Mouse (Mus musculus): ENCODE data around the gene Synm. TPM values are rescaled to one million over a fixed set of nuclear protein-coding genes. Genes with fewer than 3 reads are reported as not detected.

The Synm gene
- 6.0 and 7.1 TPM in 2 replicates for polyA plus RNA-seq (2015; fragmentation: Nextera tagmentation; extraction: Ambion mirVana)

GRCm38 (mm10) chr7:67759629-67759995, at the start of gene Synm:
TSS of gene Synm (minus strand) at chr7:67759742.
- ATAC-seq: peak; percentile 89
- Histone ChIP-seq H3K4me1 (ENCODE audit: control insufficient read depth, insufficient read depth, low read depth, low read length) (peaks cover 6% of the 10 kb centered on the region), H3K4me2 (ENCODE audit: low read length) (peak within 1 kb of the TSS; percentile 97), H3K27ac (ENCODE audit: low read depth, low read length) (peak within 1 kb of the TSS; percentile 80), H3K4me3 (ENCODE audit: low read length) (peak within 1 kb of the TSS; percentile 68), H3K9ac (ENCODE audit: low read depth, low read length) (peak within 1 kb of the TSS; percentile 76), H3K9me3 (ENCODE audit: control insufficient read depth, low read length) (no peaks in the 10 kb centered on the region), H3K36me3 (ENCODE audit: control insufficient read depth, insufficient read depth, low read length) (no peaks in the 10 kb centered on the region), H3K27me3 (replicated peaks; ENCODE audit: control insufficient read depth, insufficient read depth, low read length) (peaks cover 9% of the 10 kb centered on the region)
- under 1% methylated on average over 37 of the region's 37 CpGs for WGBS

GRCm38 (mm10) chr7:67803857-67804215, 44.3 kb upstream of the Synm start:
- Histone ChIP-seq H3K4me1 (ENCODE audit: control insufficient read depth, insufficient read depth, low read depth, low read length) (peaks cover 6% of the 10 kb centered on the region), H3K27me3 (replicated peaks; ENCODE audit: control insufficient read depth, insufficient read depth, low read length) (no peaks in the 10 kb centered on the region), H3K4me2 (ENCODE audit: low read length) (peak overlapping the region; percentile 70), H3K27ac (ENCODE audit: low read depth, low read length) (no peak overlapping the region), H3K36me3 (ENCODE audit: control insufficient read depth, insufficient read depth, low read length) (no peaks in the 10 kb centered on the region), H3K9me3 (ENCODE audit: control insufficient read depth, low read length) (no peaks in the 10 kb centered on the region), H3K9ac (ENCODE audit: low read depth, low read length) (peak overlapping the region; percentile 59), H3K4me3 (ENCODE audit: low read length) (peak overlapping the region; percentile 45)
- peak; percentile 73 for ATAC-seq
- WGBS: 6% methylated on average over 11 of the region's 13 CpGs

- H3K9me3 ChIP-seq (ENCODE audit: control insufficient read depth, low read length): no peaks in the 10 kb centered on the region
- no peak overlapping the region for H3K27ac ChIP-seq (ENCODE audit: low read depth, low read length)
- H3K4me3 ChIP-seq (ENCODE audit: low read length): peak overlapping the region; percentile 45
- peaks cover 6% of the 10 kb centered on the region for H3K4me1 ChIP-seq (ENCODE audit: control insufficient read depth, insufficient read depth, low read depth, low read length)
- H3K36me3 ChIP-seq (ENCODE audit: control insufficient read depth, insufficient read depth, low read length): no peaks in the 10 kb centered on the region
- peak overlapping the region; percentile 59 for H3K9ac ChIP-seq (ENCODE audit: low read depth, low read length)
- 17% methylated on average over 28 of the region's 28 CpGs for WGBS
- peak; percentile 86 for ATAC-seq
- no peaks in the 10 kb centered on the region for H3K27me3 ChIP-seq (replicated peaks; ENCODE audit: control insufficient read depth, insufficient read depth, low read length)
- H3K4me2 ChIP-seq (ENCODE audit: low read length): peak overlapping the region; percentile 70
Observed at GRCm38 (mm10) chr7:67803015-67803856, 43.7 kb upstream of the Synm start.

- Histone ChIP-seq H3K9ac (ENCODE audit: low read depth, low read length) (no peak overlapping the region), H3K27ac (ENCODE audit: low read depth, low read length) (no peak overlapping the region), H3K27me3 (replicated peaks; ENCODE audit: control insufficient read depth, insufficient read depth, low read length) (no peaks in the 10 kb centered on the region), H3K9me3 (ENCODE audit: control insufficient read depth, low read length) (no peaks in the 10 kb centered on the region), H3K4me2 (ENCODE audit: low read length) (no peak overlapping the region), H3K4me1 (ENCODE audit: control insufficient read depth, insufficient read depth, low read depth, low read length) (peaks cover 6% of the 10 kb centered on the region), H3K4me3 (ENCODE audit: low read length) (no peak overlapping the region), H3K36me3 (ENCODE audit: control insufficient read depth, insufficient read depth, low read length) (no peaks in the 10 kb centered on the region)
- no peak for ATAC-seq
- WGBS: 49% methylated on average over 4 of the region's 4 CpGs
Observed at GRCm38 (mm10) chr7:67801022-67801421, 41.5 kb upstream of the Synm start.

- Histone ChIP-seq H3K4me3 (ENCODE audit: low read length) (no peak overlapping the region), H3K4me2 (ENCODE audit: low read length) (no peak overlapping the region), H3K36me3 (ENCODE audit: control insufficient read depth, insufficient read depth, low read length) (no peaks in the 10 kb centered on the region), H3K27ac (ENCODE audit: low read depth, low read length) (no peak overlapping the region), H3K4me1 (ENCODE audit: control insufficient read depth, insufficient read depth, low read depth, low read length) (peaks cover 6% of the 10 kb centered on the region), H3K9ac (ENCODE audit: low read depth, low read length) (no peak overlapping the region), H3K9me3 (ENCODE audit: control insufficient read depth, low read length) (no peaks in the 10 kb centered on the region), H3K27me3 (replicated peaks; ENCODE audit: control insufficient read depth, insufficient read depth, low read length) (no peaks in the 10 kb centered on the region)
- no peak for ATAC-seq
- 85% methylated on average over 6 of the region's 6 CpGs for WGBS
Observed at GRCm38 (mm10) chr7:67800547-67800946, 41.0 kb upstream of the Synm start.

- no peak overlapping the region for H3K9ac ChIP-seq (ENCODE audit: low read depth, low read length)
- H3K4me3 ChIP-seq (ENCODE audit: low read length): no peak overlapping the region
- H3K27me3 ChIP-seq (replicated peaks; ENCODE audit: control insufficient read depth, insufficient read depth, low read length): no peaks in the 10 kb centered on the region
- ATAC-seq: no peak
- WGBS: 96% methylated on average over 4 of the region's 4 CpGs
- no peaks in the 10 kb centered on the region for H3K36me3 ChIP-seq (ENCODE audit: control insufficient read depth, insufficient read depth, low read length)
- H3K4me2 ChIP-seq (ENCODE audit: low read length): no peak overlapping the region
- H3K4me1 ChIP-seq (ENCODE audit: control insufficient read depth, insufficient read depth, low read depth, low read length): peaks cover 5% of the 10 kb centered on the region
- H3K9me3 ChIP-seq (ENCODE audit: control insufficient read depth, low read length): no peaks in the 10 kb centered on the region
- H3K27ac ChIP-seq (ENCODE audit: low read depth, low read length): no peak overlapping the region
Observed at GRCm38 (mm10) chr7:67798476-67798875, 38.9 kb upstream of the Synm start.

GRCm38 (mm10) chr7:67797065-67797464, 37.5 kb upstream of the Synm start:
- Histone ChIP-seq H3K9ac (ENCODE audit: low read depth, low read length) (no peak overlapping the region), H3K4me2 (ENCODE audit: low read length) (no peak overlapping the region), H3K27ac (ENCODE audit: low read depth, low read length) (no peak overlapping the region), H3K4me3 (ENCODE audit: low read length) (no peak overlapping the region), H3K36me3 (ENCODE audit: control insufficient read depth, insufficient read depth, low read length) (no peaks in the 10 kb centered on the region), H3K27me3 (replicated peaks; ENCODE audit: control insufficient read depth, insufficient read depth, low read length) (no peaks in the 10 kb centered on the region), H3K4me1 (ENCODE audit: control insufficient read depth, insufficient read depth, low read depth, low read length) (no peaks in the 10 kb centered on the region), H3K9me3 (ENCODE audit: control insufficient read depth, low read length) (no peaks in the 10 kb centered on the region)
- ATAC-seq: 0 out of 2 replicates have a peak, but pooled peaks have one; percentile 20
- WGBS: 45% methylated on average over 8 of the region's 8 CpGs

- H3K4me2 ChIP-seq (ENCODE audit: low read length): no peak overlapping the region
- no peaks in the 10 kb centered on the region for H3K27me3 ChIP-seq (replicated peaks; ENCODE audit: control insufficient read depth, insufficient read depth, low read length)
- H3K9ac ChIP-seq (ENCODE audit: low read depth, low read length): no peak overlapping the region
- H3K9me3 ChIP-seq (ENCODE audit: control insufficient read depth, low read length): no peaks in the 10 kb centered on the region
- ATAC-seq: no peak
- H3K4me3 ChIP-seq (ENCODE audit: low read length): no peak overlapping the region
- H3K27ac ChIP-seq (ENCODE audit: low read depth, low read length): no peak overlapping the region
- WGBS: 72% methylated on average over 7 of the region's 7 CpGs
- no peaks in the 10 kb centered on the region for H3K36me3 ChIP-seq (ENCODE audit: control insufficient read depth, insufficient read depth, low read length)
- no peaks in the 10 kb centered on the region for H3K4me1 ChIP-seq (ENCODE audit: control insufficient read depth, insufficient read depth, low read depth, low read length)
Observed at GRCm38 (mm10) chr7:67793449-67793848, 33.9 kb upstream of the Synm start.

- WGBS: 59% methylated on average over 7 of the region's 7 CpGs
- H3K4me1 ChIP-seq (ENCODE audit: control insufficient read depth, insufficient read depth, low read depth, low read length): no peaks in the 10 kb centered on the region
- ATAC-seq: no peak
Observed at GRCm38 (mm10) chr7:67791256-67791655, 31.7 kb upstream of the Synm start.

More at GRCm38 (mm10) chr7:67791256-67791655, 31.7 kb upstream of the Synm start:
- H3K4me2 ChIP-seq (ENCODE audit: low read length): no peak overlapping the region
- H3K27me3 ChIP-seq (replicated peaks; ENCODE audit: control insufficient read depth, insufficient read depth, low read length): no peaks in the 10 kb centered on the region
- no peak overlapping the region for H3K27ac ChIP-seq (ENCODE audit: low read depth, low read length)
- H3K9me3 ChIP-seq (ENCODE audit: control insufficient read depth, low read length): no peaks in the 10 kb centered on the region
- no peaks in the 10 kb centered on the region for H3K36me3 ChIP-seq (ENCODE audit: control insufficient read depth, insufficient read depth, low read length)
- H3K4me3 ChIP-seq (ENCODE audit: low read length): no peak overlapping the region
- H3K9ac ChIP-seq (ENCODE audit: low read depth, low read length): no peak overlapping the region
